Mouse (Mus musculus) heart, postnatal 0 days (tissue): ENCODE results near the gene Nepro. TPM values are rescaled to one million over a fixed set of nuclear protein-coding genes. Genes with fewer than 3 reads are reported as not detected.

Experiments
- ATAC-seq: fragments of 200-750 bp; cut with Nextera tagmentation; 2 replicates; pipeline ENCODE4 v1.8.0; 2017; ENCODE audit warnings: low read depth, moderate number of reproducible peaks, moderate library complexity; ENCODE audit not compliant: insufficient read depth
- DNase-seq: peaks from one replicate; pipeline ENCODE4 v3.0.0-alpha.2; 2016; ENCODE audit warnings: low spot score
- H3K27ac ChIP-seq: fragments of 300-500 bp; sonication (generic); 2 replicates; pipeline ENCODE4 v1.5.1; 2014; ENCODE audit warnings: low read depth, mild to moderate bottlenecking
- H3K27me3 ChIP-seq: fragments of 300-500 bp; sonication (generic); 2 replicates; pipeline ENCODE4 v1.6.1; 2014; ENCODE audit warnings: low read length, mixed read lengths; ENCODE audit not compliant: control insufficient read depth, insufficient read depth
- H3K36me3 ChIP-seq: fragments of 300-500 bp; sonication (generic); replicated peaks from 2 replicates; pipeline ENCODE4 v1.6.1; 2014; ENCODE audit warnings: low read length, mixed read lengths; ENCODE audit not compliant: control insufficient read depth, insufficient read depth
- H3K4me1 ChIP-seq: fragments of 300-500 bp; sonication (generic); 2 replicates; pipeline ENCODE4 v1.6.1; 2014; ENCODE audit warnings: antibody characterized with exemption; ENCODE audit not compliant: control insufficient read depth, insufficient read depth
- H3K4me2 ChIP-seq: fragments of 300-500 bp; sonication (generic); 2 replicates; pipeline ENCODE4 v1.6.1; 2014; ENCODE audit warnings: low read depth, mild to moderate bottlenecking, low read length, moderate library complexity
- H3K4me3 ChIP-seq: fragments of 300-500 bp; sonication (generic); 2 replicates; pipeline ENCODE4 v1.5.1; 2014; ENCODE audit warnings: low read depth, low read length
- H3K9ac ChIP-seq: fragments of 300-500 bp; sonication (generic); replicated peaks from 2 replicates; pipeline ENCODE4 v1.6.1; 2014; ENCODE audit warnings: low read depth, low read length, mixed read lengths
- H3K9me3 ChIP-seq: fragments of 300-500 bp; sonication (generic); replicated peaks from 2 replicates; pipeline ENCODE4 v1.6.1; 2016; ENCODE audit warnings: low read length; ENCODE audit not compliant: control insufficient read depth
- CTCF ChIP-seq: IDR thresholded peaks from 2 replicates; pipeline ENCODE4 v1.5.1; 2016; ENCODE audit warnings: antibody characterized with exemption, control low read depth, low read depth
- EP300 ChIP-seq: IDR thresholded peaks from 2 replicates; pipeline ENCODE4 v1.6.1; 2016; ENCODE audit warnings: antibody characterized with exemption, low read depth
- WGBS: fragments of 180-500 bp; shearing (Covaris S2); extraction: QIAGEN DNeasy Blood & Tissue Kit; methylation state at CpG from one replicate; pipeline ENCODE4 v1.1.7; 2014; 5-methylcytosine and 5-hydroxymethylcytosine counted together
- polyA plus RNA-seq: library from polyadenylated mRNA; unstranded; fragments of >200 nt; fragmentation: Nextera tagmentation; extraction: Ambion mirVana; gene quantifications from 2 replicates; pipeline ENCODE4 v1.2.1, GENCODE M21; 2015
- total RNA-seq: library from RNA; depleted of rRNA; stranded (reverse); fragments of >200 nt; gene quantifications from 2 replicates; pipeline ENCODE4 v1.2.3, GENCODE M21; 2014; ENCODE audit warnings: low replicate concordance

Gene Nepro
- total and polyA plus RNA-seq, 2 experiments from 2014 or later = 2.3 to 3.1 TPM

GRCm38 (mm10) chr16:44695214-44695858, 28.8 kb upstream of the Nepro start:
- Histone ChIP-seq H3K36me3 (no peaks in the 10 kb centered on the region), H3K4me3 (no peak overlapping the region), H3K9me3 (no peaks in the 10 kb centered on the region), H3K4me2 (no peak overlapping the region), H3K9ac (no peak overlapping the region), H3K27me3 (no peaks in the 10 kb centered on the region), H3K4me1 (peaks cover 10% of the 10 kb centered on the region), H3K27ac (peak overlapping the region; percentile 11)
- TF ChIP-seq CTCF (no peak), EP300 (0 out of 2 replicates have a peak, but pooled peaks have one; percentile 13)
- WGBS = 63% methylated on average over 8 of the region's 8 CpGs
- ATAC-seq (peak; percentile 15; the same call in 1 of the 2 replicates), DNase-seq (no peak)

GRCm38 (mm10) chr16:44695859-44696620, 28.1 kb upstream of the Nepro start:
- H3K27me3 ChIP-seq = no peaks in the 10 kb centered on the region
- H3K4me3 ChIP-seq = no peak overlapping the region
- no peaks in the 10 kb centered on the region for H3K9me3 ChIP-seq
- H3K27ac ChIP-seq = peak overlapping the region; percentile 11
- no peak overlapping the region for H3K4me2 ChIP-seq
- H3K4me1 ChIP-seq = peaks cover 10% of the 10 kb centered on the region
- H3K9ac ChIP-seq = no peak overlapping the region
- no peaks in the 10 kb centered on the region for H3K36me3 ChIP-seq
- no peak for TF ChIP-seq EP300
- TF ChIP-seq CTCF = 0 out of 2 replicates have a peak, but pooled peaks have one; percentile 10
- WGBS = 23% methylated on average over 12 of the region's 12 CpGs
- ATAC-seq (peak; percentile 81), DNase-seq (peak; percentile 69)

- Histone ChIP-seq H3K27me3 (no peaks in the 10 kb centered on the region), H3K4me3 (no peak overlapping the region), H3K9ac (no peak overlapping the region), H3K4me1 (0 out of 2 replicates have a peak, but pooled peaks cover 6% of the 10 kb centered on the region), H3K27ac (no peak overlapping the region), H3K9me3 (no peaks in the 10 kb centered on the region), H3K36me3 (no peaks in the 10 kb centered on the region), H3K4me2 (no peak overlapping the region)
- 82% methylated on average over 5 of the region's 5 CpGs for WGBS
- no peak for TF ChIP-seq EP300
- TF ChIP-seq CTCF = no peak
- ATAC-seq (no peak), DNase-seq (no peak)
Observed at GRCm38 (mm10) chr16:44697473-44698205, 26.5 kb upstream of the Nepro start.

- H3K27me3 ChIP-seq = no peaks in the 10 kb centered on the region
- H3K27ac ChIP-seq = no peak overlapping the region
- DNase-seq = no peak
- no peaks in the 10 kb centered on the region for H3K9me3 ChIP-seq
- H3K4me1 ChIP-seq = peaks cover 5% of the 10 kb centered on the region; the same call in 1 of the 2 replicates
- H3K36me3 ChIP-seq = no peaks in the 10 kb centered on the region
- no peak overlapping the region for H3K4me3 ChIP-seq
- no peak for TF ChIP-seq CTCF
- no peak for TF ChIP-seq EP300
- 84% methylated on average over 3 of the region's 3 CpGs for WGBS
- H3K4me2 ChIP-seq = no peak overlapping the region
- no peak overlapping the region for H3K9ac ChIP-seq
- no peak for ATAC-seq
Observed at GRCm38 (mm10) chr16:44701155-44701554, 22.9 kb upstream of the Nepro start.

- Histone ChIP-seq H3K4me1 (peaks cover 5% of the 10 kb centered on the region; the same call in 1 of the 2 replicates), H3K27me3 (no peaks in the 10 kb centered on the region), H3K36me3 (no peaks in the 10 kb centered on the region), H3K9ac (no peak overlapping the region), H3K4me2 (no peak overlapping the region), H3K27ac (no peak overlapping the region), H3K9me3 (no peaks in the 10 kb centered on the region), H3K4me3 (no peak overlapping the region)
- TF ChIP-seq EP300 = no peak
- TF ChIP-seq CTCF = no peak
- ATAC-seq (no peak), DNase-seq (no peak)
- WGBS = 64% methylated on average over 5 of the region's 5 CpGs
Observed at GRCm38 (mm10) chr16:44702272-44702671, 21.8 kb upstream of the Nepro start.
